Mouse (Mus musculus) cerebellum, adult 2 months (tissue): ENCODE measurements around the gene Eml4. TPM values are rescaled to one million over a fixed set of nuclear protein-coding genes. Genes with fewer than 3 reads are reported as not detected.

Experiments
- DNase-seq, 2 experiments: peaks; one replicate each; pipeline ENCODE4 v3.0.0; 2021
- H3K27ac ChIP-seq: fragments of 200-500 bp; 2 replicates; pipeline ENCODE4 v1.5.1; 2012; ENCODE audit warnings: low read length, control low read depth, inconsistent platforms; ENCODE audit not compliant: insufficient read depth
- H3K27me3 ChIP-seq: fragments of 200-500 bp; 2 replicates; pipeline ENCODE4 v1.6.1; 2012; ENCODE audit warnings: inconsistent platforms, mild to moderate bottlenecking, low read length, moderate library complexity; ENCODE audit not compliant: control insufficient read depth, insufficient read depth
- H3K4me1 ChIP-seq: fragments of 200-500 bp; 2 replicates; pipeline ENCODE4 v1.6.1; 2011; ENCODE audit warnings: low read length; ENCODE audit not compliant: control insufficient read depth, insufficient read depth
- H3K4me3 ChIP-seq: fragments of 200-500 bp; replicated peaks from 2 replicates; pipeline ENCODE3; 2011; ENCODE audit warnings: mild to moderate bottlenecking, low read depth, low read length, control low read depth; ENCODE audit not compliant: insufficient read depth
- CTCF ChIP-seq: fragments of 200-500 bp; IDR thresholded peaks from 2 replicates; pipeline ENCODE4 v1.5.1; 2011; ENCODE audit warnings: low read depth, mild to moderate bottlenecking, control low read depth, low read length, moderate library complexity, borderline replicate concordance; ENCODE audit not compliant: insufficient read depth
- POLR2A ChIP-seq: fragments of 200-500 bp; IDR thresholded peaks from 2 replicates; pipeline ENCODE4 v1.6.1; 2011; ENCODE audit warnings: low read length, control low read depth, borderline replicate concordance; ENCODE audit not compliant: insufficient read depth
- WGBS: fragments of 180-500 bp; shearing (Covaris S2); methylation state at CpG from one replicate; pipeline ENCODE4 v1.1.7; 2018; 5-methylcytosine and 5-hydroxymethylcytosine counted together
- polyA plus RNA-seq: library from polyadenylated mRNA; depleted of rRNA; stranded (reverse); fragments of >200 nt; gene quantifications from 2 replicates; pipeline ENCODE4 v1.2.3, GENCODE M21; 2012

The Eml4 gene
- polyA plus RNA-seq, 1 experiment: 17.3 TPM

DNA sequence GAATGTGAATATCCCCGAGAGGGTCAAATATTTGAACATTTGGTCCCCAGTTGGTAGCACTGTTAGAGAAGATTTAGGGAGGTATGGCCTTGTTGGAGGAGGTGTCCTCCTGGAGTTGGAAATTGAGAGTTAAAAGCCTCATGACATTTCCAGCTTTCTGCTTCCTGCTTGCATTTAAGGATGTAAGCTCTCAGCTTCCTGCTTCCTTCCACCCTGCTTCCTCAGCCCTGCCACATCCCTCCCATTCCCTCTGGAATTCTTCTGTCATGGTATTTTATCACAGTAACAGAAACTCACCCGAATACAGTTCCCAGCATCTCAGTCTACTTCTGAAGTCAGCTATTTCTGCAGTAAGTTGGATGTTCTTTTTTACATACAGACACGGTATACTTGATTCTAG is 12.3 kb downstream of the Eml4 start:
- DNase-seq: no peak
- H3K27me3 ChIP-seq: no peaks in the 10 kb centered on the region
- WGBS: 39% methylated on average over 3 of the region's 3 CpGs

DNA sequence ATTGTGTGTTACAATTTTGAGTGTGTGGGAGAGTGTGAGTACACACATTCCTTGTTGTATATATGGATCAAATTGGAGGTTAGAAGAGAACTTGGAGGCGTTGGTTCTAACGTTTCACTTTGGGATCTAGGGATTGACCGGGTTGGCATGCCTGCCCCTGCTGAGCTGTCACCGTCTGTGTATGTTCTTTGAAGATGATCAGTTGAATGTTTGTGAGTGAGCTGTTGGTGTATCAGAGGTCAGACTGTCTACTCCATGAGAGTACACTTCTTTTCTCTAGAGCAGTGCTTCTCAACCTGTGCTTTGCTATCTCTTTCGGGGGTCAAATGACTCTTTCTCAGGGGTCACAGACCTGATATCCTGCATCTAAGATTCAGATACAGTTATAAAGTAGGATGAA is 13.6 kb downstream of the Eml4 start:
- DNase-seq: no peak
- WGBS: 74% methylated on average over 5 of the region's 5 CpGs
- H3K27me3 ChIP-seq: no peaks in the 10 kb centered on the region
- TF ChIP-seq POLR2A (no peak), CTCF (no peak)
- no peak overlapping the region for H3K27ac ChIP-seq
- no peak overlapping the region for H3K4me3 ChIP-seq
- 0 out of 2 replicates have a peak, but pooled peaks cover 2% of the 10 kb centered on the region for H3K4me1 ChIP-seq

More for the DNA sequence above, 12.3 kb downstream of the Eml4 start:
- Histone ChIP-seq H3K27ac (no peak overlapping the region), H3K4me3 (no peak overlapping the region), H3K4me1 (0 out of 2 replicates have a peak, but pooled peaks cover 2% of the 10 kb centered on the region)
- no peak for TF ChIP-seq POLR2A
- TF ChIP-seq CTCF: no peak

DNA sequence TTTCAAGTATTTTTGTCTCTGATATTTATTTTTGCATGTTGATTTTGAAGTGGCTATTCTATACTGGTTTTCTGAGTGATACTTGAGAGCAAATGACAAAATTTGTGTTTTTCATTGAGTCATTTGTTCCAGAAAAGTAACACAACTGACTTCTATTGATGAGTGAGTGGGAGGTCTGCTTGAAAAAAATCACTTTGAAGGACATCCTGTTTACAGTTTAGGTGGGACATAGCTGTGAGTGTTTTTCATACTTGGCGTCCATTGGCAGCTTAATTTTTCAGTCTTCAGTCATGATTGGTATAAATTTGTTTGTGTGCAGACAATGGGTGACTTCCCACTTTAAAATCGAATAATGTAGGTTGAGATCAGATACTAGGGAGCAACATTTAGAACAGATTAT is 14.4 kb downstream of the Eml4 start:
- Histone ChIP-seq H3K4me3 (no peak overlapping the region), H3K4me1 (0 out of 2 replicates have a peak, but pooled peaks cover 2% of the 10 kb centered on the region), H3K27me3 (no peaks in the 10 kb centered on the region), H3K27ac (no peak overlapping the region)
- TF ChIP-seq CTCF: no peak
- TF ChIP-seq POLR2A: no peak
- 92% methylated on average over 2 of the region's 2 CpGs for WGBS
- no peak for DNase-seq

DNA sequence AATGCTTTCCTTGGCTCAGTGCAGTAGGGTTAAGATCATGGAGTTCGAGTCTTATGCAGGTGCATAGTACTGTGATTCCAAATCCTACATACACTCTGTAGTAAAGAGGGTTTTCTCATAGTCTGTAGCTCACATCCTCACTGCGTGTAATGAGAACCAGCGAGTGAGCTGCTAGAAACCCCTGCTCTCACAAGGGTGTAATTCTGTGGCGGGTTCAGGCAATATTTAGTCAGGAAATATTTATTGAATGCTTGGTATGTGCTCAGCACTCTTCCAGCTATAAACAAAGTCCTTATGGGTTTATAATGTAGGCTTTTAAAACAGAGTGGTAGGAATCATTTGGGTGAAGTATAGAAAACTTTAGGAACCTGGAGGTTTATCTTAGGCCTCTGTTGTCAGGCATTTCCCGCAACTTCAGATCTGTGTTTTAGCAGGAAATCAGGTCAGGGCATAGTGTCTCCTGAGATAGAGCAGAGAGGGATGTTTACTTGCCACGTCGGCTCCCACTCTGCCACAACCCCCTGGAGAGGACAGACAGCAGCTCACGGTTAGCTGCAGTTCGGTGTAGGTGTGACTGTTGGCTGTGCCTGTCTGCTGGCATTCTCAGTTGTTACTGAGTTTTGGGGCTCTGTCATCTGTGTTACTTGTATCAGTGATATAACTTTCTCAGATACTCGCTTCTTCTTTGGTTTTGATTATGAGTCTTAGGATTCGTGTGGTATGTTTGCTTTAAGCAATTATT is 15.1 kb downstream of the Eml4 start:
- WGBS: 57% methylated on average over 11 of the region's 11 CpGs
- H3K27ac ChIP-seq: no peak overlapping the region
- TF ChIP-seq POLR2A (no peak), CTCF (no peak)
- no peak for DNase-seq
- H3K4me3 ChIP-seq: no peak overlapping the region
- no peaks in the 10 kb centered on the region for H3K27me3 ChIP-seq
- 0 out of 2 replicates have a peak, but pooled peaks cover 2% of the 10 kb centered on the region for H3K4me1 ChIP-seq

DNA sequence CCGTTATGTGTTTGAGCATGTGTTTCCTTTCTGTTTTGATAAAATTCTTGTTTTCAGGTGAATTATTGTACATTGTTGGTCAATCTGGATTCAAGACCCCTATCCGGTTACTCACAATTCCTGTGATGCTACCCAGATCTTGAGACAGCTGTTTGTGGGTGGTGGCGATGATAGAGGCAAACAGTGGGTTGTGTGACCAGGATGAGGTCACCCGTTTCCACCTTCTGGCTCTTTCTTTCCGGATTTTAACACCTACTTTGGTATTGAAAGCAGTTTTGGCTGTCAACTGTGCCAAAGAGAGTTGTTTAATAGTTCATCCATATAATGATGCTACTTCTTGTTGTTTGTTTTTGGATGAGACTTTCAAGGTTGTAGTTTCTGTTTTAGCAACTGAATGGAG is 16.7 kb downstream of the Eml4 start:
- no peaks in the 10 kb centered on the region for H3K27me3 ChIP-seq
- no peak for DNase-seq
- H3K4me3 ChIP-seq: no peak overlapping the region
- TF ChIP-seq POLR2A (no peak), CTCF (no peak)
- no peak overlapping the region for H3K27ac ChIP-seq
- 87% methylated on average over 5 of the region's 5 CpGs for WGBS
- 0 out of 2 replicates have a peak, but pooled peaks cover 2% of the 10 kb centered on the region for H3K4me1 ChIP-seq

DNA sequence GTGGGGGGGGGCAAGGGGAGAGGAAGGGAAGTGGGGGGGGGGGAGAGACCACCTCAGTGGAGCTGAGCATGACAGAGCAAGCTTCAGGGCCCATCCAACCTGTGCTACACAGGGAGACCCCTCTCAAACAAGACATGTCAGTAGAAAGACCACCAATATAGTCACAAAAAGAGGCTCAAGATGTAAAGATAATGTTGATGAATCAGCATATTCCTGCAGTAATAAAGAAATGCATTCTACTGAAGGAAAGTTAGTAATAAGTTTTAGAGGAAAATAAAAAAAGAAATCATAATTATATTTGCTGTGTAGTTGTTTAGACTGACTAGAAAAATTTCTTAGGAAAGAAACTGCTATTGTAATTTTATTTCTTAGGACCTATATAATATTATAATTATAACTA is 23.4 kb downstream of the Eml4 start:
- H3K27ac ChIP-seq: no peak overlapping the region
- TF ChIP-seq CTCF: no peak
- TF ChIP-seq POLR2A: no peak
- DNase-seq: no peak

DNA sequence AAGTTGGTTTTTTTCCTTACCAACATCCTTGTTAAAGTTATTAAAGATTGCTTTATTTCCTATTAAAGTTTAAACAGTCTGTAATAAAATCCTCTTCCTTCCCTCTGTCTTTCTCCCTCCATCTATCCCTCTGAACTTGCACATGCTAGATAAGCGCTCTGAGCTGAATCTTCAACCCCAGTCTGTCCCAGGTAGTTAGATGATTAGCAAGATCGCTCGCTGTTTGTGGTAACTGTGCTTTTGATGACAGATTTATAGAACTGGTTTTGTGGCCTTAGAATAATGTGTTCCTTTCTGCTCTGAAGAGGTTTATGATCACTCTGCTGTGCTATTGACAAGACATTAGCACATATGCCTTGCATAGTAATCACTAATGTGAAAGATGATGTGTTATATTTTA is 25.1 kb downstream of the Eml4 start:
- DNase-seq: no peak
- TF ChIP-seq POLR2A (no peak), CTCF (no peak)
- Histone ChIP-seq H3K27ac (no peak overlapping the region), H3K4me1 (no peaks in the 10 kb centered on the region), H3K27me3 (no peaks in the 10 kb centered on the region), H3K4me3 (no peak overlapping the region)
- 96% methylated on average over 3 of the region's 3 CpGs for WGBS

More for the DNA sequence above, 23.4 kb downstream of the Eml4 start:
- H3K4me1 ChIP-seq: no peaks in the 10 kb centered on the region
- no peaks in the 10 kb centered on the region for H3K27me3 ChIP-seq
- H3K4me3 ChIP-seq: no peak overlapping the region

DNA sequence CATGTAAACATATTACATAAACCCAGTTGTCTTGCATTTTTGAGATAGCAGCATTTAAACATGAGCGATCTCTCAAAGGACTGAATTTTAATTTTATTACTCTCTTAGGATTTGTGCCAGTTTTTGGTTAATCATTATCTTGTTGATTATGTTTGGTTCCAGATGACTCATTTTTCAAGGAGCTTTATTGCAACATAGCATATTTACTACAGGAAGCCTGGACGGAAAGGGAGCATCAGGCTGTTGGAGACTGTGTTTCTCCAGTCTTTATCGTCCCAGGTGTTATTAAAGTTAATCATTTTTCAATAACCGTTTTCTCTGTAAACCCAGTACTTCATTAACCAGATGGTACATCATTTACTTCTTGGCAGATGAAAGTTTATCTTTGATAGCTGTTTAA is 26.1 kb downstream of the Eml4 start:
- Histone ChIP-seq H3K27me3 (no peaks in the 10 kb centered on the region), H3K27ac (no peak overlapping the region), H3K4me1 (no peaks in the 10 kb centered on the region), H3K4me3 (no peak overlapping the region)
- DNase-seq: no peak
- 66% methylated on average over 4 of the region's 4 CpGs for WGBS
- no peak for TF ChIP-seq CTCF
- no peak for TF ChIP-seq POLR2A
